Mouse (Mus musculus) ES-E14 (cell line): ENCODE results near the gene Ppp1r17. TPM values are rescaled to one million over a fixed set of nuclear protein-coding genes. Genes with fewer than 3 reads are reported as not detected.

Experiments used
- DNase-seq: peaks from one replicate; pipeline ENCODE4 v3.0.0-alpha.2; 2013; ENCODE audit warnings: low read depth, low spot score
- H3K27ac ChIP-seq: 2 replicates; pipeline ENCODE4 v1.5.1; 2012; ENCODE audit warnings: low read depth, mild to moderate bottlenecking, low read length, moderate library complexity, mixed read lengths; ENCODE audit not compliant: poor library complexity, insufficient read depth, severe bottlenecking
- H3K36me3 ChIP-seq: 2 replicates; pipeline ENCODE4 v1.6.1; 2012; ENCODE audit warnings: mild to moderate bottlenecking, low read length, moderate library complexity, mixed read lengths; ENCODE audit not compliant: control insufficient read depth, poor library complexity, insufficient read depth, severe bottlenecking
- H3K4me1 ChIP-seq, 2 experiments: fragments of 150-350 bp in 1 of 2; sonication (generic) in 1 of 2; 2 replicates each; pipeline ENCODE4 v1.6.1; 2012; ENCODE audit warnings: low read length in 2 of 2, mild to moderate bottlenecking in 1 of 2, mixed read lengths in 1 of 2; ENCODE audit not compliant: control insufficient read depth in 2 of 2, insufficient read depth in 2 of 2, poor library complexity in 1 of 2
- H3K4me3 ChIP-seq, 2 experiments: fragments of 150-350 bp in 1 of 2; sonication (generic) in 1 of 2; 2 replicates each; pipeline ENCODE4 v1.5.1; 2012; ENCODE audit warnings: low read length in 2 of 2, low read depth in 1 of 2, mild to moderate bottlenecking in 1 of 2, mixed read lengths in 1 of 2; ENCODE audit not compliant: insufficient read depth in 1 of 2, poor library complexity in 1 of 2, severe bottlenecking in 1 of 2
- H3K9ac ChIP-seq: 2 replicates; pipeline ENCODE4 v1.6.1; 2012; ENCODE audit warnings: low read depth, mild to moderate bottlenecking, low read length, mixed read lengths; ENCODE audit not compliant: poor library complexity, insufficient read depth, severe bottlenecking
- H3K9me3 ChIP-seq: fragments of 150-350 bp; sonication (generic); 2 replicates; pipeline ENCODE4 v1.6.1; 2012; ENCODE audit warnings: low read depth, mild to moderate bottlenecking, low read length; ENCODE audit not compliant: control insufficient read depth, insufficient read depth
- CHD2 ChIP-seq: IDR thresholded peaks from 2 replicates; pipeline ENCODE4 v1.6.1; 2014; ENCODE audit warnings: mild to moderate bottlenecking, low read depth, low read length, inconsistent platforms
- HCFC1 ChIP-seq: IDR thresholded peaks from 2 replicates; pipeline ENCODE4 v1.6.1; 2012; ENCODE audit warnings: low read length, inconsistent platforms, borderline replicate concordance; ENCODE audit not compliant: insufficient read depth
- MAFK ChIP-seq: IDR thresholded peaks from 2 replicates; pipeline ENCODE4 v1.6.1; 2014; ENCODE audit warnings: mild to moderate bottlenecking, low read depth, low read length, inconsistent platforms; ENCODE audit not compliant: insufficient read depth
- ZC3H11A ChIP-seq: IDR thresholded peaks from 2 replicates; pipeline ENCODE4 v1.6.1; 2012; ENCODE audit warnings: low read depth, mild to moderate bottlenecking, inconsistent platforms, low read length, borderline replicate concordance
- ZNF384 ChIP-seq: IDR thresholded peaks from 2 replicates; pipeline ENCODE4 v1.6.1; 2012; ENCODE audit warnings: low read depth, low read length, inconsistent platforms
- in situ Hi-C, 2 experiments: fragments of 600-800 bp; cut with MboI; formaldehyde crosslinking; loops; one replicate each; pipeline ENCODE4 v1.15.1; 2025; ENCODE audit warnings: low sequenced_read_pairs in 2 of 2, inconsistent platforms in 1 of 2; ENCODE audit not compliant: unreplicated experiment in 2 of 2
- total RNA-seq: library from RNA; depleted of rRNA; stranded (reverse); fragments of 300-350 nt; gene quantifications from 2 replicates; pipeline ENCODE4 v1.2.3, GENCODE M21; 2012; rRNA removed

Gene Ppp1r17
- total RNA-seq, 1 experiment, result not detected

GRCm38 (mm10) chr6:56076378-56076805 is 59.1 kb downstream of the Ppp1r17 start:
- in situ Hi-C loops, result no loop called here
- Histone ChIP-seq H3K4me3 (no peak overlapping the region), H3K36me3 (no peaks in the 10 kb centered on the region), H3K27ac (no peak overlapping the region), H3K4me1 (no peaks in the 10 kb centered on the region), H3K9ac (no peak overlapping the region), H3K9me3 (no peaks in the 10 kb centered on the region)
- TF ChIP-seq ZNF384, result no peak
- TF ChIP-seq HCFC1, result no peak
- no peak for TF ChIP-seq CHD2
- TF ChIP-seq MAFK, result no peak
- TF ChIP-seq ZC3H11A, result no peak
- no peak for DNase-seq

Other genes starting within 250 kb of the Ppp1r17 start
- 0.11 TPM in 1 of 2 replicates, not detected in the other for gene Itprid1, start 180.6 kb upstream of the Ppp1r17 start, total RNA-seq